Mouse (Mus musculus) gastrocnemius, adult 8-10 months (tissue): ENCODE measurements around the gene Relch. TPM values are rescaled to one million over a fixed set of nuclear protein-coding genes. Genes with fewer than 3 reads are reported as not detected.
"Not testable (repeated sequence)": the region's sequence is repeated elsewhere in the genome, so short reads cannot be mapped to it uniquely, and the experiment has no call there.

Source experiments
- DNase-seq, 2 experiments: peaks; one replicate each; pipeline ENCODE4 v3.0.0; 2022; ENCODE audit warnings: low spot score in 2 of 2
- total RNA-seq, 4 experiments: library from RNA; stranded (reverse); gene quantifications; 2 replicates each; pipeline ENCODE4 v1.2.4; 2022

Relch gene
- total RNA-seq, 4 experiments from 2014 or later, result 7.3 to 10.3 (median 8.8) TPM

DNA sequence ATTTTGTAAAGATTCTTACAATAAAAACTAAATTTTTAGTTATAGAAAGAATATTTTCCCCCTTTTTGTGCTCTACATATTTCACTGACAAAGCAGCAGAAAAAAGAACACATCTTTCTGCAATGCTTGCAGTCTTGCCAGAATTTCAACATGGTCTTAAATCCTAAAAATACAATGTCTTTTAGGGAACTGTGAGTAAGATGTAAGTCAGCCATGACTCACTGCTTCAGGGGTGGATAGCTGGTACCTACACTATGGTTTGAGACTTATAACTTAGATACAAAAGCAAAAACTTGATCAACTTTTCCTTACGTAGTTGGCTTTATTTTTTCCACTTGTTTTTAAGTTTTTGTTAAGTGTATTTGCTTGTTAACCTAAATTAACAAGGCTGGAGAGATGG is 78.8 kb downstream of the Relch start:
- DNase-seq, result no peak

- no peak for DNase-seq
These were observed 82.8 kb downstream of the Relch start for GRCm38 (mm10) chr1:105746444-105746843.

- DNase-seq, result no peak
These were observed 83.4 kb downstream of the Relch start for GRCm38 (mm10) chr1:105746858-105747596.

DNA sequence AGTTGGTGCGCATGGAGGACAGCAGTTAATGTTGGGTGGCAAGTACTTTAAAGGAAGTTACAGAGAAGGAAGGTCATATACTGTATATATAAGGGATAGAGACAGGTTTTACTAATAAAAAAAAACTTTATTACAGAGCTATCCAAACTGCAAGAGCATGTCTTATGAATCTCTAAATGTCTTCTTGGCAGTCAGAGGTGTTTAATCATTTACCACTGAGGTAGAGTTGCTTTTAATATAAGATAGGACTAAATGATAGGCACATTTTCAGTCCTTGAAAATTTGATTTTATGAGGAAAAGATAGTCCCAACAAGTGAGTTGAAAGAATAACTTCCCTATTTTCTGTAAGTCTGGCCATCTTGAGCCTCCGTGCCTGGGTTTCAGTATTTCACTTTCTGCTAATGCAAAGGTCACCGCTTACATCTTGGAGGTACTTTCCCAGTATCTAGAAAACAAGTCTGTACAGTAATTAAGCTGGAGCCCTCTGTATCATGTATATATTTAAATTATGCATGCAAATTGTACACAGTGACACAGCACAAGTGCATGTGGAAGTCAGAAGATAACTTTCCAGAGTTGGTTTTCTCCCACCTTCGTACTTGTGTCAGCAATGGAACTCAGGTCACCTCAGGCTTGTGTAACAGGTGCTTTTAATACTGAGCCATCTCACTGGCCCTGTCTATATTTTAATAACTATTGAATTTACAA is 84.6 kb downstream of the Relch start:
- DNase-seq, result no peak

DNA sequence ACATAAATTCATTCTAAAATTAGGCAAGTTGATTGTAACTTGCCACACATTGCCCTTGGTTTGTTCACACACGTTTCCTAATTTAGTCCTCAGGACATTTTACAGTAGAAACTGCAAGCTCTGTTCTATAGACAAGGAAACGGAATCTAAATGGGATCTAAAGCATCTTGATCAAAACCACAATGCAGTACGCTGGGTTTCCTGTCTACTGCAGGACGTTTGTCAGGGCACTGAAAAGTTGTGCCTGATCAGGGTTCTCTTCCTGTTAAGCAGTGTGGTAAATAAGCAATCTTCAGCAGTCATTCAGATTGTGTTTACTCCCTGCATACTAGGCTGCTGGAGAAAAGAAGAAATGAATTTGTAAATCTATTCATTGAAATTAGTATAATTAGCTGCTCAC is 88.5 kb downstream of the Relch start:
- DNase-seq, result no peak

GRCm38 (mm10) chr1:105752944-105753343 is 89.3 kb downstream of the Relch start:
- DNase-seq, result no peak

GRCm38 (mm10) chr1:105758798-105759197 is 95.1 kb downstream of the Relch start:
- no peak for DNase-seq

DNA sequence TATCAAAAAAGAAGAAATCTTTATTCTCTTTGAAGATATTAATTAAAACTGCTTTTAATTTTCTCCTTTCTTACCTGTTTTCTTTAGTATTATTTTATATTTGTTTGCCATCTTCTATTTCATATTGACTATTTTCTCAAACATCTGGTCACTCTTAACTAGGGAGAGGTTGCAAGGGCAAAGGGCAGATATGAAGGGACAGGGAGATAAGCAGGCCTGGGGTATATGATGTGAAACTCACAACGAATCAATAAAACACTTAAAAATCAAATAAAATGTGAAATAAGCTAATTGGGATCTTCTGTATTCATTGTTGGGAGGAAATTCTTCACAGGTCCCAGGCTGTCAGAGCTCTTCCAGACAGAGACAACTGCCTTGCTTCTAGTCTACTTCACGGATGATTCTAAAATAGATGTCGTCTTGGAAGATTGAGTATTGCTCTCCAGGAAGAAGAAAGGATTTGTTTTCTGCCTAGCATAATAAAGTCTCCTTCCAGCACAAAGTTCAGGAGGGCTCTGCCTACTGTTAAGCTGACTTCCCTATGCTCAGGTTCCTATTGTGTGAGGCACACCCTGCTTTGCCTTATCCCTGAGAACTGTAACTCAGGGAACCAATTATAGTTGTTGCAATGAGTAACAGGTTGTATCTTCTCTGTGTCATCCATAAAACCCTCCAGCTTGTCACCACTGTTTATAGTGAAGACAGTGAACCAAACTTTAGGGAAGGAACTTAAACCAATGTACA is 95.9 kb downstream of the Relch start:
- DNase-seq, result no peak

- DNase-seq, result no peak
These were observed 101.9 kb downstream of the Relch start for GRCm38 (mm10) chr1:105765586-105765985.

DNA sequence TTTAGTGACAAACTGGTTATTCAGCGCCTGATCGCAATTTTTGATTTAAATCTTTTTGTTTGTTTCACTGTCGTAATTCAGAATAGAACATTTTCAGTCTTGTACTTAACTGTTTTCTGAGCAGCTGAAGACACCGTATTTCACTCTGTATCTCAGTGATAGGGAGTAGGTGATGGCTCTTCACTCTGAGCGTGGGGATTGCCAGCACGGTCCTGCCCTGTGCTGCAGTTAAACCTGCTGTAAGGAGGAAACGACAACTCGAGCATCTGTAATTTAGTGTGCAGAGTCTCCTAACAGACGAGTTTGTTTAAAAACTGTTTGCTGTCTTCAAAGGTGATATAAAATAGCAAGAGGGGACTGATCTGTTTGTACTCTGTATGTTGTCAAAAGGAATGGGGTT is 102.4 kb downstream of the Relch start:
- not testable (repeated sequence) for DNase-seq

GRCm38 (mm10) chr1:105768397-105768796 is 104.7 kb downstream of the Relch start:
- no peak for DNase-seq

- DNase-seq, result no peak
These were observed 107.0 kb downstream of the Relch start for GRCm38 (mm10) chr1:105770685-105771084.

DNA sequence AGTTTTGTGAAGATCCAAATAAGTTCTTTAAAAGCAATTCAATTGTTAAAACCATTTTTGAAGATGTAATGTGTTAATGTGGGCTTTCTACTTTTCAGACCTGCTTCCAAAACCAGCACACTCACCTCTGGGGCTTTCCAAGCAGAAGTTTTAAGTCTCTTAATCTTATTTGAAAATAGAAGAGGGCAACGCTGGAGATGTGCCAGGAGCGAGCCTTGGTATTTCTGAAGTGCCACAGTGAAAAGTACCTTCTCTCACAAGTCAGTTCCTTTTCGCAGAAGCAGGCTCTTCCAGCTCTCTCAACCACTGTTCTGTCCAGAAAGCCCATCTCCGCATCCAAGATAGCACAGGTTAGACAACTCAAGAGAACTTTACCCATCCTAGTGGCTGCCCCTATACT is 112.8 kb downstream of the Relch start:
- no peak for DNase-seq

- no peak for DNase-seq
These were observed 116.4 kb downstream of the Relch start for GRCm38 (mm10) chr1:105780079-105780456.

DNA sequence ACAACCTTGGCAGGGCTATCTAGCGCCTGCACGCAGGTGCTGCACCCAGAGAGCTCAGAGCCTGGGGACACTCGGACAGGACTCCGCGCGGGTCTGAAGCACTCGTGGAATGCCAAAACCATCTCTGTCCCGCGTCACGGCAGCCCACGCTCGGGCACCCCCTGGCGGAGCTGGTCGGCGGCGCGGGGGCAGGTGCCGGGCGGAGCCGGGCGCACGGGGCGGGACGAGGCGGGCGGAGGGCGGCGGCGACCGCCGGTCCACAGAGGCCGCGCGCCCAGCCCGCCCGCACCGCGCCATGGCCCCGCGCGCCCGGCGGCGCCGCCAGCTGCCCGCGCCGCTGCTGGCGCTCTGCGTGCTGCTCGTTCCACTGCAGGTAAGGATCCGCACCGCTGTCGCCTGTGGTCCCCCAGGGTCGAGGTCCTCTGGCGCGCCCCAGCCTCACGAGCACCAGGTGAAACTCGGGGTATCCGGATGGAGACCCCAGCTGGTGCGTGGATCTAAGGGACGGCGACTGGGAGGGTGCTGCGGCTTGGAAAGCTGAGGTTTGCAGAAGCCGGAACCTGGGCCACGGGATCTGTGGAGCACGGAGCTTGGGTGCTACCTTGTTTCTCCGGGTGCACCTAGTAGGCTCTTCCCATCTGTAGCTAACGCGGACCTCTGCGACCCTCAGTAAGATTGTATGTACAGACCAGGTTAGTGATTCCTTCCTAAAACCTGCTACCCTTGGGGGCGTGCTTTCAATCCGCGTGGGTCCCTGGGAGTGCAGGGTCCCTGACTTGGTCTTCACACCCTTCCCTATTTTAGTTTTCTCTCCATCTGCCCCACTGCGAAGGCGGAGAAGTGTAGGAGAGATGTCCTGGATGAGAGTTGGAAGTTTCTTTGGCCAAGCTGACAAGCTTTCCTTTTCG is 117.0 kb downstream of the Relch start, which contains the start of gene Tnfrsf11a:
Gene Tnfrsf11a (plus strand): TSS at position 262 of the 908 bp plus-strand sequence.
- peak in 1 of 2 experiments; percentile 7 for DNase-seq

DNA sequence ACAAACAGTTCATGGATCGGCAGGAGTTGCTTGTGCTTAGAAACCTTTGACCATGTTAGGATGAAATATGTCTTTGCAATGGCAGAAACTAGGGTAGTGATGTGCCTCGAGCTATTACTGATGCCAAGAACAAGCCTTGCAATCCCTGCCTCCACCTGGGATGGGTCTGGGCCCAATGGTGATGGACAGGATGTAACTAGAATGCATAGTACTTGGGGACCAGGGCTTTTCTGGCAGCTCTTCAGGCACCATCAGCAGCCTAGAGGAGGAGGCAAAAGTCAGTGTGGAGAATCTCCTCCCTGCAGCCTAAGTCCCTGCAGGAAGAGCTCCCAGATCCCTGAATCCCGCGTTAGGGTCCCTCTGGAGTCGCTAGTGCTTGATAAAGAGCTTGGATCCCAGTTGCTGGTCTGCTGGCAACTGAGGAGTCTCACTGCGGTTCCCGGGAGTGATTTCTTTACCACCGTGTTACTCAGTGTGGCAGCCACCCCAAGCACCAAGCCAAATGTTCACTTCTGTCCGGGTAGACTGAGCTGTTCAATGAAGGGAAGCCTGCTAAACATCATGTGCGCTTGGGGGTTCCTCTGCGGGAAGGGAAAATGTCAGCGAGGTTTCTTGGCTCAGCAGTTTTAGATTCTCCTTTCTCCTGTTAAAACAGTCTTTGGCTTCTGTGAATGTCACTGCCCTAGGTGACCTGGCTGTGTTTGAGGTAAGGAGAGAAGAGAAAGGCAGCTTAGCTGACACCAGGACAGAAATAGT is 117.9 kb downstream of the Relch start:
- no peak for DNase-seq

DNA sequence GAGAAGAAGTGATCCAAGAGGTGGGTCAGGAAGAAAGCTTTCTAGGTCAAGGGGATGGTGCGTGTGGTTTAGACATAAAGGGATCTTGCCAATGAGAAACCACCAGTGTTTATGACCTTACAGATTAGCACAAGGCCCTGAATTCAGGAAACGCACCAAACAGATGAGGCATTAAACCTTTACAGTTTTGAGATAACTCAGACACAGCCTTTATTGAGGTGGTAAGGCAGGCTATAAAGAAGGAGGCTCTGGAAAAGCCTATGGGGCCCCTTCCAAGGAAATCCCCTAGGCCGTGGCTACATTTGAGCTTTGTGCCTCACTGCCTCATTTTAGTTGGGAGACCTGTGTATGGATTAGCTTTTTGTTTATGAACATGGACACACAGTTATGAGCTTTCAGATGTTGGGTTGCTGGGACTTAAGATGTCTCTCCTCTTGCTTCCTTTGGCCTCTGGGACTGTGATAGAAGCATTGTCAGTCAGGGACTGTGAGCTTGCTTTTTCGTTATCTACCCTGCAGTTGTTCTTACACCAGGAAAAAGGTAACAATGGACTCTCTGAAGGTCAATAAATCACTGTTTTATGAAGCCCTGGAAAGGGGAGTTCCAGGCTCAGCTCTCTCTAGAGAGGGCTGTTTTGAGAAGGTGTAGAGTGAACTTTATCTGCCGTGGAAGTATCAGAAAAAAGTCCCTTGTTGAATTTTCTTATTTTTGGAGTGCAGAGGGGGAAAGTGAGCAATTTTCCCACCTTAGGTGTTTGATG is 120.8 kb downstream of the Relch start:
- no peak for DNase-seq

DNA sequence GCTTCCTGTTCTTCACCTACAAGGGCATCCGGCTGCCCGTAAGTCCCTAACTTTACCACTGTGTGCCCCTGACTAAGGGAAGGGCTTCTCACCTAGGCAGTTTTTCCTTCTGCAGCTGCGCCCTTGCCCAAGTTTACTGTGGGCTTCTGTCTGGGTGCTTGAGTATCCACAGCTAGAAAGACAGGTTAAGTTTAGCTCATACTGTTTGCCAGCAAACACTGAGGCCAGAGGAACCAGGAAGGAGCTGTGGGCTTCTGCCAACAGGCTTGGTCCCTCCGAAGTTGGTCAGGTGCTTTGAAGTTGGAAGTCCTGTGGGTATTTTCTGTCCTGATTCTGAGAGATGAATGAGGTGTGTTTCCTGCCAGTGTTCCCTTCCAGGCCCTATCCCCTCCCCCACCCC is 121.5 kb downstream of the Relch start:
- no peak for DNase-seq

DNA sequence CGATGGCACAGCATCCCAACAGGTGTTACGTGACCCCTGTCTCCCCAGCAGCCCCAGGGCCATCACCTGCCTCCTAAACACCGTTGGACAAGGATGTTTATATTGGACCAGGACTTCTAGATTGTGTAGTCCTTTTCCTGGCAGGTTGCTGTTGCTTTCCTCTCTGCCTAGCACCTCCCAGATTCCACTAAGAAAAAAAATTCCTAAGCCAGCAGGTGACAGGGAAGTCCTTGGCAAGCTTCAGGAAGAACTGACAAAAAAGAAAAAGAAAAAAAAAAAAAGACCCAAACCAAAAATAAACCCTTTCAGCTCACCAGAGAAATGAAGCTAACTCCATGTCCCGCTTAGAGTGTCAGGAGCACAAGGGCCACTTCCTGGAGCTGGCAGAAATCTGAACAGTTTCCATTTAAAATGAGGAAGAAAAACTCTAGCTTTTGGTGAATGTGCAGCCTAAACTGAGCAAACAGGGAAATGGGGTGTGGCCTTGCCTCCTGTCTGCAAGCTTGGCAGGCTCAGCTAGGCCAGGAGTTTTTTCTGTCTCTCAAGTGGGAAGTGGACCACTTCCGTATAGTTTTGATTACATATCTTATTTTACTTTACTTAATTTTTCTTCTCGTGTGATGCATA is 123.2 kb downstream of the Relch start:
- DNase-seq, result no peak
